Mouse (Mus musculus): ENCODE results near the gene Rho. TPM values are rescaled to one million over a fixed set of nuclear protein-coding genes. Genes with fewer than 3 reads are reported as not detected.

The Rho gene
- total and polyA plus RNA-seq, 3 experiments: 0.27 TPM; not detected in 2

- no peak for DNase-seq (ENCODE audit: low spot score)
- no peaks in the 10 kb centered on the region; the same call in 1 of the 2 replicates for H3K27me3 ChIP-seq (ENCODE audit: insufficient read depth, low read length)
- H3K9me3 ChIP-seq (replicated peaks): no peaks in the 10 kb centered on the region
- H3K4me1 ChIP-seq (ENCODE audit: insufficient read depth, low read depth, low read length): no peaks in the 10 kb centered on the region
- TF ChIP-seq POLR2AphosphoS5 (IDR thresholded peaks at IDR 0.05; ENCODE audit: insufficient replicate concordance, low read depth, low read length): no peak
- TF ChIP-seq CTCF (IDR thresholded peaks at IDR 0.05; ENCODE audit: low read depth, low read length): no peak
- no peak for TF ChIP-seq GATA1 (IDR thresholded peaks at IDR 0.05; ENCODE audit: borderline replicate concordance, low read length)
- TF ChIP-seq GATA2 (IDR thresholded peaks at IDR 0.05; ENCODE audit: borderline replicate concordance, low read depth, low read length): no peak
- no peak for TF ChIP-seq TAL1 (conservative IDR thresholded peaks at IDR 0.05; ENCODE audit: low read depth, low read length)
- H3K36me3 ChIP-seq (replicated peaks): no peaks in the 10 kb centered on the region
- ATAC-seq (ENCODE audit: extremely low read depth, insufficient number of reproducible peaks, low FRiP score, poor library complexity, severe bottlenecking): no peak
- no peak overlapping the region for H3K4me3 ChIP-seq (ENCODE audit: low read depth, low read length)
Measured at GRCm38 (mm10) chr6:115972083-115972764, 40.7 kb downstream of the Rho start.

- no peak overlapping the region for H3K4me3 ChIP-seq (ENCODE audit: low read depth, low read length)
- no peaks in the 10 kb centered on the region for H3K4me1 ChIP-seq (ENCODE audit: insufficient read depth, low read depth, low read length)
- ATAC-seq (ENCODE audit: extremely low read depth, insufficient number of reproducible peaks, low FRiP score, poor library complexity, severe bottlenecking) (no peak), DNase-seq (ENCODE audit: low spot score) (no peak)
- H3K9me3 ChIP-seq (replicated peaks): no peaks in the 10 kb centered on the region
- H3K36me3 ChIP-seq (replicated peaks): no peaks in the 10 kb centered on the region
- H3K27me3 ChIP-seq (ENCODE audit: insufficient read depth, low read length): no peaks in the 10 kb centered on the region; the same call in 1 of the 2 replicates
- TF ChIP-seq GATA1 (IDR thresholded peaks at IDR 0.05; ENCODE audit: borderline replicate concordance, low read length): no peak
Measured at GRCm38 (mm10) chr6:115973139-115973875, 41.8 kb downstream of the Rho start.

- no peaks in the 10 kb centered on the region for H3K9me3 ChIP-seq (replicated peaks)
- ATAC-seq (ENCODE audit: extremely low read depth, insufficient number of reproducible peaks, low FRiP score, poor library complexity, severe bottlenecking) (no peak), DNase-seq (ENCODE audit: low spot score) (no peak)
- TF ChIP-seq TAL1 (conservative IDR thresholded peaks at IDR 0.05; ENCODE audit: low read depth, low read length) (no peak), CTCF (IDR thresholded peaks at IDR 0.05; ENCODE audit: low read depth, low read length) (no peak), GATA1 (IDR thresholded peaks at IDR 0.05; ENCODE audit: borderline replicate concordance, low read length) (no peak), GATA2 (IDR thresholded peaks at IDR 0.05; ENCODE audit: borderline replicate concordance, low read depth, low read length) (no peak), POLR2AphosphoS5 (IDR thresholded peaks at IDR 0.05; ENCODE audit: insufficient replicate concordance, low read depth, low read length) (no peak)
- H3K4me3 ChIP-seq (ENCODE audit: low read depth, low read length): no peak overlapping the region
- no peaks in the 10 kb centered on the region for H3K36me3 ChIP-seq (replicated peaks)
- H3K4me1 ChIP-seq (ENCODE audit: insufficient read depth, low read depth, low read length): no peaks in the 10 kb centered on the region
- H3K27me3 ChIP-seq (ENCODE audit: insufficient read depth, low read length): no peaks in the 10 kb centered on the region; the same call in 1 of the 2 replicates
Measured at GRCm38 (mm10) chr6:115973881-115974662, 42.5 kb downstream of the Rho start.

- no peak overlapping the region for H3K4me3 ChIP-seq (ENCODE audit: low read depth, low read length)
- TF ChIP-seq TAL1 (conservative IDR thresholded peaks at IDR 0.05; ENCODE audit: low read depth, low read length) (no peak), CTCF (IDR thresholded peaks at IDR 0.05; ENCODE audit: low read depth, low read length) (no peak), POLR2AphosphoS5 (IDR thresholded peaks at IDR 0.05; ENCODE audit: insufficient replicate concordance, low read depth, low read length) (no peak), GATA1 (IDR thresholded peaks at IDR 0.05; ENCODE audit: borderline replicate concordance, low read length) (no peak), GATA2 (IDR thresholded peaks at IDR 0.05; ENCODE audit: borderline replicate concordance, low read depth, low read length) (no peak)
- DNase-seq (ENCODE audit: low spot score) (no peak), ATAC-seq (ENCODE audit: extremely low read depth, insufficient number of reproducible peaks, low FRiP score, poor library complexity, severe bottlenecking) (no peak)
- H3K36me3 ChIP-seq (replicated peaks): no peaks in the 10 kb centered on the region
- no peaks in the 10 kb centered on the region; the same call in 1 of the 2 replicates for H3K27me3 ChIP-seq (ENCODE audit: insufficient read depth, low read length)
- H3K9me3 ChIP-seq (replicated peaks): no peaks in the 10 kb centered on the region
- H3K4me1 ChIP-seq (ENCODE audit: insufficient read depth, low read depth, low read length): no peaks in the 10 kb centered on the region
Measured at GRCm38 (mm10) chr6:115975606-115976005, 44.1 kb downstream of the Rho start.

- Histone ChIP-seq H3K4me1 (ENCODE audit: insufficient read depth, low read depth, low read length) (no peaks in the 10 kb centered on the region), H3K36me3 (replicated peaks) (no peaks in the 10 kb centered on the region), H3K4me3 (ENCODE audit: low read depth, low read length) (no peak overlapping the region), H3K9me3 (replicated peaks) (no peaks in the 10 kb centered on the region), H3K27me3 (ENCODE audit: insufficient read depth, low read length) (no peaks in the 10 kb centered on the region; the same call in 1 of the 2 replicates)
- no peak for ATAC-seq (ENCODE audit: extremely low read depth, insufficient number of reproducible peaks, low FRiP score, poor library complexity, severe bottlenecking)
- TF ChIP-seq GATA1 (IDR thresholded peaks at IDR 0.05; ENCODE audit: borderline replicate concordance, low read length): no peak
- no peak for TF ChIP-seq CTCF (IDR thresholded peaks at IDR 0.05; ENCODE audit: low read depth, low read length)
- no peak for TF ChIP-seq TAL1 (conservative IDR thresholded peaks at IDR 0.05; ENCODE audit: low read depth, low read length)
- TF ChIP-seq POLR2AphosphoS5 (IDR thresholded peaks at IDR 0.05; ENCODE audit: insufficient replicate concordance, low read depth, low read length): no peak
- TF ChIP-seq GATA2 (IDR thresholded peaks at IDR 0.05; ENCODE audit: borderline replicate concordance, low read depth, low read length): no peak
- DNase-seq (ENCODE audit: low spot score): no peak
Measured at GRCm38 (mm10) chr6:115977810-115978209, 46.3 kb downstream of the Rho start.

GRCm38 (mm10) chr6:115978596-115978995 lies 47.0 kb downstream of the Rho start:
- TF ChIP-seq GATA1 (IDR thresholded peaks at IDR 0.05; ENCODE audit: borderline replicate concordance, low read length) (no peak), CTCF (IDR thresholded peaks at IDR 0.05; ENCODE audit: low read depth, low read length) (no peak), GATA2 (IDR thresholded peaks at IDR 0.05; ENCODE audit: borderline replicate concordance, low read depth, low read length) (no peak)
- H3K27me3 ChIP-seq (ENCODE audit: insufficient read depth, low read length): peaks cover under 1% of the 10 kb centered on the region; the same call in 1 of the 2 replicates
- no peaks in the 10 kb centered on the region for H3K36me3 ChIP-seq (replicated peaks)
- no peak for ATAC-seq (ENCODE audit: extremely low read depth, insufficient number of reproducible peaks, low FRiP score, poor library complexity, severe bottlenecking)
- H3K4me1 ChIP-seq (ENCODE audit: insufficient read depth, low read depth, low read length): no peaks in the 10 kb centered on the region
- no peak for DNase-seq (ENCODE audit: low spot score)
- H3K4me3 ChIP-seq (ENCODE audit: low read depth, low read length): no peak overlapping the region
- no peaks in the 10 kb centered on the region for H3K9me3 ChIP-seq (replicated peaks)
